Mouse (Mus musculus) lung, adult 2 months (tissue): ENCODE measurements at regions not wholly inside any gene's neighbourhood (a gene's known extent, or its start where the extent isn't known, plus 50 kb on each side); places are given as distances from the start of the nearest gene placed in this dataset.

ENCODE experiments used
- CTCF ChIP-seq: fragments of 200-500 bp; IDR thresholded peaks from 2 replicates; pipeline ENCODE4 v1.5.1; 2011; ENCODE audit warnings: mild to moderate bottlenecking, low read length, control low read depth; ENCODE audit not compliant: insufficient read depth
- POLR2A ChIP-seq: fragments of 200-500 bp; IDR thresholded peaks from 2 replicates; pipeline ENCODE4 v1.6.1; 2011; ENCODE audit warnings: low read depth, mild to moderate bottlenecking, control low read depth, low read length, borderline replicate concordance; ENCODE audit errors: extremely low read depth

GRCm38 (mm10) chr3:58320812-58321211 lies 93.7 kb upstream of the Tsc22d2 start:
- TF ChIP-seq CTCF (no peak), POLR2A (no peak)
